Mouse (Mus musculus) testis, adult 2 months (tissue): ENCODE data around the gene Cacna1d. TPM values are rescaled to one million over a fixed set of nuclear protein-coding genes. Genes with fewer than 3 reads are reported as not detected.

Experiments used
- H3K27ac ChIP-seq: fragments of 200-500 bp; 2 replicates; pipeline ENCODE4 v1.5.1; 2012; ENCODE audit warnings: low read depth, low read length; ENCODE audit not compliant: control insufficient read depth, insufficient read depth
- H3K27me3 ChIP-seq: fragments of 200-500 bp; 2 replicates; pipeline ENCODE4 v1.6.1; 2012; ENCODE audit warnings: mild to moderate bottlenecking, low read length, moderate library complexity; ENCODE audit not compliant: control insufficient read depth, insufficient read depth
- H3K36me3 ChIP-seq: fragments of 200-500 bp; 2 replicates; pipeline ENCODE4 v1.6.1; 2012; ENCODE audit warnings: mild to moderate bottlenecking, low read length; ENCODE audit not compliant: control insufficient read depth, insufficient read depth
- H3K4me1 ChIP-seq: fragments of 200-500 bp; 2 replicates; pipeline ENCODE4 v1.6.1; 2012; ENCODE audit warnings: low read length; ENCODE audit not compliant: control insufficient read depth, insufficient read depth
- H3K4me3 ChIP-seq: fragments of 200-500 bp; 2 replicates; pipeline ENCODE4 v1.5.1; 2012; ENCODE audit warnings: low read depth, mild to moderate bottlenecking, low read length, moderate library complexity, mixed read lengths; ENCODE audit not compliant: control insufficient read depth
- CTCF ChIP-seq: fragments of 200-500 bp; IDR thresholded peaks from 2 replicates; pipeline ENCODE4 v1.5.1; 2012; ENCODE audit warnings: low read depth, mild to moderate bottlenecking, inconsistent platforms, low read length, moderate library complexity; ENCODE audit not compliant: control insufficient read depth, insufficient read depth, insufficient replicate concordance
- POLR2A ChIP-seq: fragments of 200-500 bp; IDR thresholded peaks from 2 replicates; pipeline ENCODE4 v1.6.1; 2012; ENCODE audit warnings: low read depth, mild to moderate bottlenecking, inconsistent platforms, low read length, moderate library complexity; ENCODE audit not compliant: control insufficient read depth
- polyA plus RNA-seq: library from polyadenylated mRNA; depleted of rRNA; stranded (reverse); fragments of >200 nt; gene quantifications from 2 replicates; pipeline ENCODE4 v1.2.3, GENCODE M21; 2012

Gene Cacna1d
- polyA plus RNA-seq, 1 experiment = 8.9 TPM

DNA sequence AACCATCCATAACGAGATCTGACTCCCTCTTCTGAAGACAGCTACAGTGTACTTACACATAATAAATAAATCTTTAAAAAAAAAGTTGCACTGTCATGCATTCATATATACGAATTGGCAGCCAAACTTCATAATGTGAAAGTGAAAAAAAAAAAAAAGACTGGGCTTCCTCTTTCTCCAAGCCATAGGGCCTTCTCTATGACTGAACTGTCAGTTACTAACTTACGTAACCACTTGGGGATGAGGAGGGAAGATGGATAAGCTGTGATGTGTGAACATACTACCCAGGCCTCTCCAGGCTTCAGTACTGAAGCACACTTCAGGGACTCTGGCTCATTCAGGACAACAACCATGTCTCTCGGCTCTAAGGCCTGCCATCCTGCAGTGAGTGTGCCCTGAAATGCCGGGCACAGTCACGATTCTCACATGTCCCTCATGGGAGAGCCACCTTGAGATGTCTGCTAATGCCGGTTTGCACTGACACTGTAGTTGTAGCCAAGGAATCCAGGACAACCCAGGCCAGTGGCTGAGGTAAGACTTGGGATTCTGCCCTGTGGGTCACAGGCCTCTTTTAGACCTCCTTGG, 447.8 kb downstream of the Cacna1d start:
- TF ChIP-seq CTCF (no peak), POLR2A (no peak)
- Histone ChIP-seq H3K4me1 (peaks cover 2% of the 10 kb centered on the region), H3K27me3 (no peaks in the 10 kb centered on the region), H3K4me3 (no peak overlapping the region), H3K36me3 (no peaks in the 10 kb centered on the region), H3K27ac (no peak overlapping the region)

GRCm38 (mm10) chr14:30041836-30042235, 449.4 kb downstream of the Cacna1d start:
- TF ChIP-seq POLR2A (0 out of 2 replicates have a peak, but pooled peaks have one; percentile 18), CTCF (no peak)

DNA sequence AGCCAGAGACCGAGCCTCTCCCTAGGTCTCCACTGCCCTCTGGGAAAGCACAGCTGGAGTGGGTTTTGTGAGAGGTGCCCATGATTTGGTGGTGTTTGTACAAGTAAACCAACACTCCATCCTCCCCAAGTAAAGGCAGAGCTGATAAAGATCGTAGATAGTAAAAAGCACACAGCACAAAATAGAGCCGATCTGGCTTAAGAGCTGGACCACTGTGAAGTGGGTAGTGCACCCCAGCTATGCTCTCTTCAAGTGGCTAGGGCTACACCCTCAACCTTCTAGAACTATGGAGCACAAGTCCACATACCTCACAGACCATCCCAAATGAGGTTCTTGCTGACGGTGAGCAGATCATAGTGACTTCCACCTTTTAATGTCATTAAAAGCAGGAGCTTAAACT, 451.8 kb downstream of the Cacna1d start:
- H3K4me1 ChIP-seq = no peaks in the 10 kb centered on the region; the same call in 1 of the 2 replicates
- H3K27me3 ChIP-seq = no peaks in the 10 kb centered on the region
- H3K4me3 ChIP-seq = no peak overlapping the region
- TF ChIP-seq CTCF (no peak), POLR2A (no peak)
- H3K27ac ChIP-seq = no peak overlapping the region
- no peaks in the 10 kb centered on the region for H3K36me3 ChIP-seq

More at GRCm38 (mm10) chr14:30041836-30042235, 449.4 kb downstream of the Cacna1d start:
- H3K4me3 ChIP-seq = no peak overlapping the region
- no peaks in the 10 kb centered on the region for H3K36me3 ChIP-seq
- no peak overlapping the region for H3K27ac ChIP-seq
- no peaks in the 10 kb centered on the region for H3K27me3 ChIP-seq
- H3K4me1 ChIP-seq = peaks cover 2% of the 10 kb centered on the region

DNA sequence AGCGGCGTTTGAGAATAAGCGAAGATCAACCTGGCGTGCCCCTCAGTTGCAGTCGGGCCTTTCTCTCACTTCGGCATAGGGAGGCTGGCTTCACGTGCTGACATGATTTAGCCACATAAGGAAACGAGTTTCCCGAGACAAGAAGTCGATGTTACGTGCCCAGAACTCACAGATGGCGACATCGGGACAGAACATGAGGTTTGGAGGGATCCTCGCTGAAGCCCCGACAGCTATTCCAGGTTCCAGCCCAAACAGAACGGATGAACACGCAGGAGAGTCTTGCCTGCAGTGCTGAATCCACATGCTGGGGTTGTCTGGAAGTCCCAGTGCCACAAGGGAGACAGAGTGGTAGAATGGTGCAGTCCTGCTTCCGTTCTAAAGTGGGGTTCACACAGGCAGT, 452.8 kb downstream of the Cacna1d start:
- no peaks in the 10 kb centered on the region for H3K4me1 ChIP-seq
- H3K27ac ChIP-seq = no peak overlapping the region
- H3K4me3 ChIP-seq = no peak overlapping the region
- no peaks in the 10 kb centered on the region for H3K27me3 ChIP-seq
- no peaks in the 10 kb centered on the region for H3K36me3 ChIP-seq
- TF ChIP-seq POLR2A = no peak
- no peak for TF ChIP-seq CTCF

DNA sequence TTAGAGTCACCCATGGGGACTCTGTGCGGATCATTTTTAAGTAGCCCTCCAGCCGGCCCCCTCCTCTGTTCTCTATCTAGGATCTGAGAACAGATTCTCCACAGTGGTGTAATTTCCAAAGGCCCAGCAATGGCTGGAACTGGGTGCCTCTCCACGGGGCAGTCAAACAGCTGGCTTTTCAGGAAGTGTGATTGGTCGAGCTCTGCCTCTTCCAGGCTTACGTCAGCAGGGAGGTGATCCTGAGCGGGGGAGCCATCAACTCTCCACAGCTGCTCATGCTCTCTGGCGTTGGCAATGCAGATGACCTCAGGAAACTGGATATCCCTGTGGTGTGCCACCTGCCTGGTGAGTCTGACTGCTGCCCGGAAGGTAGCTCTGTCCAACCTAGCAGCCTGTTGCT, 457.9 kb downstream of the Cacna1d start:
- Histone ChIP-seq H3K27ac (no peak overlapping the region), H3K27me3 (no peaks in the 10 kb centered on the region), H3K36me3 (no peaks in the 10 kb centered on the region), H3K4me3 (no peak overlapping the region), H3K4me1 (no peaks in the 10 kb centered on the region)
- TF ChIP-seq CTCF (no peak), POLR2A (no peak)

DNA sequence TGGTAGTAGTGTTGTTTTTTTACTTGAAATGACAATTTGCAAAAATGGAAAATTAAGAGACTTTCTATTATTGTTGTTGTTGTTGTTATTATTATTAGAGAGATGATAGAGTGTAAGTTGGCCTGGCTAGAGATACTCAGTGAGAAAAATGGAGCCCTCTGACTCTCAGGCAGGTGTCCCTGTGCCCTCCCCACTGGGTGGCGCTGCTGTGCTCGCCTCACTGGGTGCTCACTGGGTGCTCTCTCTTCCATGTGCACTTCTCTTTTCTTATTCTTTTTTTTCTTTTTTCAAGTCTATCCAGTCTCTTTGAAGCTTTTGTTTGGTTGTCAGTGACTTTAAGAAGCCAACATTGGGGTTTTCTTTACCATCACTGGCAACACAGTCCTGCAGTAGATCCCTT, 463.9 kb downstream of the Cacna1d start:
- Histone ChIP-seq H3K27ac (no peak overlapping the region), H3K4me1 (no peaks in the 10 kb centered on the region), H3K27me3 (no peaks in the 10 kb centered on the region), H3K36me3 (no peaks in the 10 kb centered on the region), H3K4me3 (no peak overlapping the region)
- TF ChIP-seq POLR2A = no peak
- peak; percentile 45; the same call in 1 of the 2 replicates for TF ChIP-seq CTCF

- no peaks in the 10 kb centered on the region for H3K36me3 ChIP-seq
- H3K4me3 ChIP-seq = no peak overlapping the region
- H3K27me3 ChIP-seq = no peaks in the 10 kb centered on the region
- TF ChIP-seq POLR2A (no peak), CTCF (no peak)
- H3K4me1 ChIP-seq = peaks cover 2% of the 10 kb centered on the region; the same call in 1 of the 2 replicates
- H3K27ac ChIP-seq = no peak overlapping the region
These were observed 466.9 kb downstream of the Cacna1d start for GRCm38 (mm10) chr14:30024387-30024786.
